Mouse (Mus musculus): Measurements from ENCODE around the gene Serpinb1a.
A peak's percentile ranks its signal among the peaks of the same experiment; 100 is the strongest.

Serpinb1a gene

DNA sequence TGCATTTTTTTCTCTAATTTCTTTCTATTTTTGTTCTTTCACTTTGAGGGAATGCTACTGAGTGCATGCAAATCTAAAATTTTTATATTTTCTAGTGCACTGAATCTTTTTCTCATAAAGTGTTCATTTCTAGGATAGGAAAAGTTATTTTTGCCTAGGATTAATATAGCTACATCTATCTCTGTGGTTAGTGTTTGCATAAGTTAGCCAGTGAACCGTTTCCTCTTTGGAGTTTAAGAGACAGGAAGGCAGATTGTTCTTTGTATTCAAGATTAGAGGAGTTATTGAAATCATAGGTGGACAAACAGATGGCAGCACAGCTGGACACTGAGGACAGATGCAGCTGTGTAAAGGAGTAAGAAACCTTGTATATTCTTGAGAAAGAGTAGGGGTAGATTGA, 11.7 kb downstream of the Serpinb1a start:
- no peak for DNase-seq (ENCODE audit: low spot score)

DNA sequence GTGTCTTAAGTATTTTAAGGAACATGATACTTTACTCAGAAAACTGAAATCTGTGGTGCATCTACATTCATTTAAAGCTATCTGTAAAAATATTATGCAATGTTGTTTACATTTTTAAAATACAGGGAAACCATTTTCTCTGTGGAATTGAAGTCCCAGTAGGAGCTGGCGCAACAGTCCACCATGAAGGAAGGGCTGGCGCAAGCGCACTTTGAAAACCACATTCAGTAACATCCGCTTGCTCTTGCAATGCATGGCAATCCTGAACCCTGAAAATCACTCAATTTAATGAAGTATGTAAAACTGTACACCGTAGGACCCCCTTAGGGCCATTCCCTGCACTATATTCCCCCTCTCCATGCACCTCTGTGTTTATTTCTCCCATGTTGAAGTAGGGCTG, 16.5 kb downstream of the Serpinb1a start:
- DNase-seq (ENCODE audit: low spot score): no peak

DNA sequence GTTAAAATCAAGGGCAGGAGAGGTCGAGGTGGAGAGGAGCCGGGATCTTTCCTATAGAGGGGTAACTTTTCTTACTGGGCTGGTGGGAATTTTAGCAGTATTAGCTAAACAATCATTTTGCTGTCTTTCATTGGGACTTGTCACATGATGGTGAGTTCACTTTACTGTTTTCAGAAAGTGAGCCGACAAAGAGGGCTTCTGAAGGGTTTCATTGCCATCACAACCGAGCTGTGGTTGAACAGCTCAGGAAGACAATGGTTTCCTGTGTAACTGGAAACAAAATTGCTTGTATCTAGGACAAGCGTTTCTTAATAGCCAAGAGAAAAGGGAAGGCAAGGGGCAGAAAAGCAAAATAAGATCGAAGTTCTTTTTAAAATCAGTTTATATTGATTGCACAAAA, 17.7 kb downstream of the Serpinb1a start:
- no peak for DNase-seq (ENCODE audit: low spot score)

DNA sequence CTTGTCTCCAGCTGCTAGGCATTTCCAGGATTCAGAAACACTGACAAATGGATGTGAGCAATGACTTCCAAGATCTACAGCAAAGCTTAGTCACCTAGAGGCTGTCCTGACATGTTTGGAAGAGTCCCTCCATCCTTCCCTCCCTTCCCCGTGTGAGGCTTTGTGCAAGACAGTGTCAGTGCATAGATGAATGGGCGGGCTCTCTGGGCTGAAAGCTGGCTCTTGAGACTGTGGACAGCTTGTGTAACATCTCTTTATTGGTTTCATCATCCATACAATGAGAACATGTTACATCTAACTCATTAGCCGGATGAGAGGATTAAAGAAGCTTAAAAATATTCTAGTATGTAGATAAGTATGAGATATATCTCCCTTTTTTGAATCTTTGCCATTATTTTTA, 18.2 kb downstream of the Serpinb1a start:
- no peak for DNase-seq (ENCODE audit: low spot score)

DNA sequence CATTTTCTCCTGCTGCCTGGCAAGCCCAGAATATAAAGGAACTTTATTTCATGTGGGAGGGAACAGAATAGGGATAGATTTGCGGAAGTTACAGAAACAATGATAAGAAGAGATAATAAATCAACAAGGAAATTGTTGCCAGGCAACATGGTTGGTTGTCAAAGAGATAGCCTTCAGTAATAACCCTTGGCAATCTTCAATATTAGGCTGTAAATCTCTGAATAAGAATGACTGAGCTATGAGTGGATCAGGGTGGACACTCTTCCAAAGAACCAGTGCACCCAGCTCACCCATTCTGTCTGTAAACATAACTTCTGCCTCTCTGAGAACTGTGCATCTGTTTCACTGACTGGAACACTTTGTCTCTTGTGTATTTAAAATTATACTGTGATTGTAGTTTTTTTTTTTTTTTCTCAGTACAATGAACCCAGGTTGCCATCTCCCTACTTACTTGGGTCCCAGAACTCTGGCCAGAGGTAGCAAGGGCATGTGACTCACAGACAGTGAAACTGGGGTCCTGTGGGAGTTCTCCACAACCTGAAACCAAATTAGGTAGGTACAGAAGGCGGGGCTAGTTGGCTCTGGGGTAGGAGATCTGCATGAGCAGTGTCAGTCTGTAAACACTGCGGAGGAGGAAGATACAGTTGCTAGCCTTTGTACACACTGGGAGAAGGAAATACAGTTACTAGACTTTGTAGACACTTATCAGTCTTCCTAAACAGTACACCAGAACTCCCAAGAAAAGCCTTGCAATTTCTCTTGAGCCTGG, 19.3 kb downstream of the Serpinb1a start:
- DNase-seq (ENCODE audit: low spot score): no peak

DNA sequence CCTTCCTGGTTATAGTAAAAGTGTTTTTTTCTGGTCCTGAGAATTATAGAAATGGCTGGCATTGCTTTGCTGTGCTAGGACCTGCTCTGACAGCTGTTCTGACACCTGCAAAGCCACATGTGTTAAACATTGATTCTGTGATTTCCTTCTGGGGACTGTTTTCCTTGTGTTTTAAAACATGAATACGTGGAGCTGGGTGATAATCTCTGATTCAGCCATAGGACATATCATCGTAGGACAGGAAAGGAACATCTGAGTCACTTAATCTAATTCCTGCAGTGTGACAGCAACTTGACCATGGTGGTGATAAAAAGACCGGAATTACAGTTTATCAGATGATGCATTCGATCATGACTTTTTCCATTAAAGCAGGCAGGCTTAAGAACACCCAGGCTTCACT, 22.1 kb downstream of the Serpinb1a start:
- DNase-seq (ENCODE audit: low spot score): no peak

DNA sequence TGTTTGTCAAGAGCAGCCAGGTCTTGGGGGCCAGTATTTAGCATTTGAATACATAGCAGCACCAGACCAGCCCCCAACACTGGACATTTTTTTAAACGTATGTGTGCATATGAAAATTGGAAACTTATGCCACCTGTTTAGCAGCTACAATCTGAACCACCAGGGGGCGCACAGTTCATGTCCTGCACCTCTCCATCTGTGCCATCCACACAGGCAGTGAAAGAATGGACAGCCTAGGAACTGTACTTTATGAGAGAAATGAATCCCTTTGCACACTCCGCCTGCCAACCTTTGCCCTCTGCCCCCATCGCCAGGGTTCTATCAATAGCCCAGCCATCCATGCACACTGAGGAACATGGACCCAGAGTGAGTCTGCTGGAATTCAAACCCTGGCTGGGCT, 23.0 kb downstream of the Serpinb1a start:
- no peak for DNase-seq (ENCODE audit: low spot score)

DNA sequence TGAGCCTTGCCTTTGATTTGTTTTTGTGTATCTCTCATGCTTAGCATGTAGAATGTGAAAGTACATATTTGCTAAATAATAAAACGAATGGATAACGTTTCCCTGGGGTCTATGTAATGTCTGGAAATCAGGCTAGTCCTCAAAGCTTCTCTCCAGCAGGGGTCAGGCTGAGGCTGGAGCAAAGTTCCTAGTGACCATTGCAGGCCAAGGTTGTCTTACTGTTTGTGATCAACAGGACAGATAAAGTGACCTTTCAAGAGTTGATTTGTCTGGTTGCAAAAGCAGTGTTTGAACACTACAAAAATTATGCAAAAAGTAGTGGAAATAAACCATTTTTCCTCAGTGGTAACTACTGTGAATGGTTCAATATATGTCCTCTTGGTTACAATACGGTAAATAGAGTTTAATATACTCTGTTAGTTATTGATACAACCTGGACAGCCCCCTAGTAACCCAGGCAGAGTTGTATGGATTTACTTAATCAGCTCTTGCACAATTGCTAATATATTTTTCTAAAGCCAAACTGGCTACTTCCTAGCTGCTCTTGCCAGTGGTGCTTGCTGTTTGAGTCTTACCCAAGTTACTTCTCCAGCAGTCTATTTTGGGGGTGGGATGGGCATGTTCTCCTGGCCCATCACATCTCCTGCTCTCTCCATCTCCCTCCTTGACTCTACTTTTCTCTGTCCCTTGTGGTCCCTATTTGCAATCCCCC, 23.7 kb downstream of the Serpinb1a start:
- DNase-seq (ENCODE audit: low spot score): no peak

DNA sequence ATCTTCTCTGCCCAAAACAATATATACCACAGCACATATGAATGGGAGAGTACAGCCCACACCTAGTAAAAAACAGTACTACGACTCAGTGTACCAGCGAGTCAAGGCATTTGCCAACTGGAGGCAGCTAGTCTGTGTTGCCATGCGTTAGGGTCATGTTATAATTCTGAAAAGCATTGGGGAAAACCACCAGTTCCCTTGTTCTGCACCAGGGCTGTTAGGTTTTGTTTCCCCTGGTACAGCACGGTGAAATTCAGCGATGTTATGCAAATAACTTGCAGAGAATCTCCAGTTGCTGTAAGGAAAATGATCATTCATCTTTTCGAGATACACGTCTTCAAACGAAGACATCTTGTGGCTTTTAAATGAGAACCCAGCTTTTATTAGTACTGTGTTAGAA, 25.4 kb downstream of the Serpinb1a start:
- DNase-seq (ENCODE audit: low spot score): no peak

DNA sequence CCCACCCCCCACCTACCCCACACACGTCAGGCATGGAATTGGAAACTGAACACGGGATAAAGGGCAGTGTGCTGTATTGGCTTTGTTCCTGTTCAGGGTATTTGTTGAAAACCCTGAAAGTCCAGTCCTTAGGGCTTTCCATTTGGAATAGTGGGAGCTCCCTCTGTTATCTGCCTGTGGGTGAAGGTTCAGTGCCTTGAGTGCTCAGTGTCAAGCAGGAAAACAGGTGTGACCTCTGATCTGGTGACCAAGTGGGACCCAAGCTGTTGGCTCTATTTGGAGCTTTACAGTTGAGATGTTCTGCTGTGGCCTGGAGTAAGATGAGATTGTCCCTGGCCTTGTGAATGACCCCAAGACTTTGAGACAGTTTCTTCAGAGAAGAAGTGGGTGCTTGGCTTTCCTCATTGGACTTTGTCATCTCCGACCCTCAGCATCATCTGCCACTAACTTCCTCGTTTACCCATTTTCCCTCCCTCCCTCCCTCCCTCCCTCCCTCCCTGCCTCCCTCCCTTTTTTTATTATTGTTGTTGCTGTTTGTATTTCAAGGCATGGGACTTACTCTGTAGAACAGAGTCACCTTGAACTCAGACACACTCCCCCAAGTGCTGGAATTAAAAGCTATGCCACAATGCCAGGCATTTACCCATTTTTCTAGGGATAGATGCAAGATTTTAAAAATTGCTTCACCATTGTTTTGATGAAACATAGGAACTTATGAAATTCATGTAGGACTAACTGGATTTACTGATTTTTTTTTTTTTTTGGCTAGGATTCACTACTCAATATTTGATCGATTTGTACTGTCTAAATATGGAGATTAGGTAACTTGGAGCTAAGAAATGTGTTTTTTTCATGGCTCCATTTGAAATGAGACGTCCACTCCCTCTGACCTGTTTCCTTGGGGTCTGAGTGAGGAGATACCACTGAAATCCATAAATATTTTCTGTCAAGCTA, 26.3 kb downstream of the Serpinb1a start:
- DNase-seq (ENCODE audit: low spot score): no peak

DNA sequence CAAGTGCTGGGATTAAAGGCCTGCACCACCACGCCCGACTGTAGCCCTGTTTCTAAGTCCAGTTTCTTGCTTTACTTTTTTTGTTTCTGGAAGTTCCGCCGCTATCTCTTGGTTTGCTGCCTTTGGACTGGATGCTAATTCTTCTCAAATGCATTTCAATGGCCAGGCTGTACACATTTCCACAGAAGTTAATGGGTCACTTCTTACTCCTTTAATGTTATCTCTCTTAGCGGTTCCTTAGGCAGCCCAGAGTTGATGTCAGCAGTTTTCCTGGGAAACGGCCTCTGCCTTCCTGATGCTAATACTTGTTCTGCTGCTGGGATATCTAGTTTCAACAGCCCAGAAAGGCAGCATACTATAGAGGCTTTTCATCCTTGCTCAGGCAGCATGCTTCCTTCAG, 27.9 kb downstream of the Serpinb1a start:
- DNase-seq (ENCODE audit: low spot score): no peak

DNA sequence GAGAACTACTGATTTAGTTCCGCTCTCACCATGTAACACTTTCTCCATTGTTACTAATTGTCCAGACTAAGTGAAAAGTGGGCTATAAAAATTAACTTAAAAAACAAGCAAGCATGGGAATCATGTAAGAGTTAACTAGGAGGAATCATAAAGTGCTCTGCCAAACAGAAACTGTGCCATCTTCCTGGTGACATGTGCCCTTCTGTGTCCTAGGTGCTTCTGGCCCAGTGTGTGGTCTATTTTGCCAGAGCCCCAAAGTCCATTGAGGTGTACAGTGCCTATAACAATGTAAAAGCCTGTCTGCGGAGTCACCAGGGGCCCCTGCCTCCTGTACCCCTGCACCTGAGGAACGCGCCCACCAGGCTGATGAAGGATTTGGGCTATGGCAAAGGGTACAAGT, 29.3 kb downstream of the Serpinb1a start:
- no peak for DNase-seq (ENCODE audit: low spot score)

DNA sequence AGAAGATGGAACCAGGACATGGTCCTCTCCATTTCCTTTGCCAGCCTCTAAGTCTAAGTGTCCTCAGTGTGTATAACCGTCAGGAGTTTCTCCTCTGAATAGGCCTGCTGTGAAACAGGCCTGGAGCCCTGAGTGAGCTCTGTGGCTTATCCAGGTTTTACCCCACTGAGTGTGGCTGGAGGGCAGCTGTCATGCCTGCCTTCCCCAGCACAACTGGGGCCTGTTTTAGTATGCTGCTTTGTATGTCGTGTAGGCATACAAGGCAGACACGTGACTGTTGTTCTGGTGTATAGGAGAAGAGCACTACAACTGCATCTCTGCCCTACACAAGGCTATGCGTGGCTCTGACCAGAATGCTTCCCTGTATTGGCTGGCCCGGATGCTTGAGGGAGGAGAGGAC, 31.1 kb downstream of the Serpinb1a start:
- DNase-seq (ENCODE audit: low spot score): no peak

DNA sequence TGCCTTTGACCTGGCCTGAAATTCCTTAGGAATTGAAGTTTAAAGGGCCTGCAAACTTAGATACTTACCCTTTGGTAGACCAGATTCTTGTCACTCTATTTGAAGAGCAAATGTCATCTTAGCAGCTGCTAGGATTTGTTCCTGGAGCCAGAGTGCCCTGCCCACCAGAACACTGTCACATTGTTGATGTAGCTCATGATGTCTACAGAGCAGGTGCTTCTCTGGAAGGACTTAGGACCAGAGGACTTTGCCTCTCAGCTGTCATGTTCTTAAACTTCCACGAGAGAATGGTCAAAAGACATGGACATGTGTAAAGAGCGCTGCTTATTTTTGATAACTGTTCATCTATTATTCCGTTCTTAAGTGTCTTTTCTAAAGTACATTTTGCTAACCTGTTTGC, 31.7 kb downstream of the Serpinb1a start:
- no peak for DNase-seq (ENCODE audit: low spot score)

DNA sequence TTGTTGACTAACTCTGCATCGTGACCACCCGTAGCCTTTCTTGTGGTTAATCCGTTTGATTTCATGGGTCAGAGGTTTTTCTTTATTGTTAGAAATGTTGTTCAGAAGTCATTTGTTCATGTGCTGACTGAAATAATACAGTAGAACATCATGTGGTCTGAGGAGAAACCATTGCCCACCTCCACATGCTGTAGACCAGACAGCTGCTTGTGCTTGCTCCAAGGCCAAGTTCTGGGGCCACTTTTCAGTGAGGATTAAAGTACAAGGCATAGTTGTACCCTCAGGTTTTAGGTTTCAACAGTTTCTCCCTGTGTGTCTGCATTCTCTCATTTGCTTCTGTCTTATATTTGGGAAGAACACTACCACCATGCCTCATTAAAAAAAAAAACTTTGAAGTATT, 43.4 kb downstream of the Serpinb1a start:
- no peak for DNase-seq (ENCODE audit: low spot score)

DNA sequence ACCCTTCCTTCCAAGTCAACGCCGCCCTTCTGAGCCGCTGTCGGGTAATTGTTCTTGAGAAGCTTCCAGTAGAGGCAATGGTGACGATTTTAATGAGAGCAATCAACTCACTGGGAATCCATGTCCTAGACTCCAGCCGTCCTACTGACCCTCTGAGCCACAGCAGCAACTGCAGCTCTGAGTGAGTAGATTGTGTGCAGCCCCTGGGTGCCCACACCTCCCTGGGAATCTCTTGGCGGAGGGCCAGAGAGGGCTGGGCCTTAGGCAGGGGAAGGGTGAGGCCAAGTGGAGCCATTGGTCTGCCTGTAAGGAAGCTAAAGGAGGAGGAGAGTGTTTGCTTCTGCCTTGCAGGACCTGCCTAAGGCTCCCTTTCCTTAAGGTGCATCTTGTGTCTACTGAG, 44.2 kb downstream of the Serpinb1a start:
- DNase-seq (ENCODE audit: low spot score): no peak

DNA sequence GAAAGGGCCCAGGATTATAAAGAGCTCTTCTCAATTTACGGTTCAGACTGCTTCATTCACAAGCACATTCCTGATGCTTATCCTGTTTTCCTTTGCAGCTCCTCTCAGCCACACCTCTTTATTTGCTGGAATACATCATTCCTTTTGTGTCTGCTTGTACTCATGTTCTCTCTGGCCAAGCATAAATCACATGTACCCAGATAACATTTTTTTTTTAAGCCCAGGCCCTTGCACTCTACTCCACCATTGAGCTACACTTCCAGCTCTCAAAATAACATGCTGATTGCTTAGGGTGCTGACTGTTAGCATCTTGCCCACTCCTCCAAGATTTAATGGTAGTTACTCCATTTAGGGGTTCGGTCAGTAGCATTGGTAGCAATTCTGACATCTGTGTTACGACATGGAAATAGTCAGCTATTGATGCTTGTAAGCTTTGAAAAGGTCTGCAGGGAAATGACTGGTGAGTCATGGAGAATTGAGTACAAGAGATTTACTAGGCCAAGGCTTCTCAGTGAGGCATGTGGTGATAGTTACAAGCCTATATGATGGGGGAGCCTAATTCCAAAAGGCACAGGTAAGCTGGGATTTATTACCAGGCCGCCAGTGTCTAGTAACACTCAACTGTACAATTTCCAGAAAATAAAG, 47.2 kb downstream of the Serpinb1a start:
- no peak for DNase-seq (ENCODE audit: low spot score)

DNA sequence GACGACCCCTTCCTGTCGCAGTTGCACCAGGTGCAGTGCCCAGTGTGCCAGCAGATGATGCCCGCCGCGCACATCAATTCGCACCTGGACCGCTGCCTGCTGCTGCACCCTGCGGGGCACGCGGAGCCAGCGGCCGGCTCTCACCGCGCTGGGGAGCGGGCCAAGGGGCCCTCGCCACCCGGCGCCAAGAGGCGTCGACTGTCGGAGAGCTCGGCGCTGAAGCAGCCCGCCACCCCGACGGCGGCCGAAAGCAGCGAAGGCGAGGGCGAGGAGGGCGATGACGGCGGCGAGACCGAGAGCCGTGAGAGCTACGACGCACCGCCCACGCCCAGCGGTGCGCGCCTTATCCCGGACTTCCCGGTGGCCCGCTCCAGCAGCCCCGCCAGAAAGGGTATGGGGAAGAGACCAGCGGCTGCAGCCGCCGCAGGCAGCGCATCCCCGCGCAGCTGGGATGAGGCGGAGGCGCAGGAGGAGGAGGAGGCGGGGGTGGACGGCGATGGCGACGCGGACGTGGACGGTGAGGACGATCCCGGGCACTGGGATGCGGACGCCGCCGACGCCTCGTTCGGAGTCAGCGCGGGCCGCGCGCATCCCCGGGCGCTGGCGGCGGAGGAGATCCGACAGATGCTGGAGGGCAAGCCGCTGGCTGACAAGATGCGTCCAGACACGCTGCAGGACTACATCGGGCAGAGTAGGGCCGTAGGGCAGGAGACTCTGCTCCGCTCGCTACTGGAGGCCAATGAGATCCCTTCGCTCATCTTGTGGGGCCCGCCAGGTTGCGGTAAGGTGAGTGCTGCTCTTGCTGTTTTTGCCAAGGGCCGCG, 48.5 kb downstream of the Serpinb1a start, which contains the start of gene D930007J09Rik:
Gene D930007J09Rik (minus strand): TSS at position 591 of the 823 bp plus-strand sequence.
- no peak for DNase-seq (ENCODE audit: low spot score)

DNA sequence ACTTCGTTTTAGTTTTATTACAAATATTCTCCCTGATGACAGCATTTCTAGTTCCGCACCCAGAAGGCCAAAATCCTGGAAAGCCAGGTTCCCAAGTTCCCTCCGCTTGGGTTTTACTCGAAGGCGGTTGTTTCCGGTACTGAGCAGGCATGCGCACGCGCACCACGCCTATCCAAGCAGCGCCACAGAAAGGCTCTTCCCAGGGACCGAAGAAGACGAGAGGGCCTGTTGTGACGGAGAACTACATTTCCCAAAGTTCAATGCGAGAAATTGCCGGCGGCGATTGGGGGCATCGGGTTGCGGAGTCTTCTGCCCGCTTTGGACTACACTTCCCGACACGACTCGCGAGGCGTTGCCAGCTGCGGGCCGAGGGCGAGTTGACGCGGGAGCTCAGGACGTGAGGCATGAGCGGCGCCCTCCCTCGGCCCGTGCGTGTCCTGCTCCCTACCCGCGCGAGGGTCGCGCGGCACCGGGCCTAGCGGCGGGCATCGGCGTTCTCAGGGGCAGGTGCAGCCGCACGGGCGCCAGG, 49.2 kb downstream of the Serpinb1a start, which contains the start of gene Wrnip1:
Gene Wrnip1 (plus strand): TSS at position 346 of the 529 bp plus-strand sequence.
- DNase-seq (ENCODE audit: low spot score): peak; percentile 97

DNA sequence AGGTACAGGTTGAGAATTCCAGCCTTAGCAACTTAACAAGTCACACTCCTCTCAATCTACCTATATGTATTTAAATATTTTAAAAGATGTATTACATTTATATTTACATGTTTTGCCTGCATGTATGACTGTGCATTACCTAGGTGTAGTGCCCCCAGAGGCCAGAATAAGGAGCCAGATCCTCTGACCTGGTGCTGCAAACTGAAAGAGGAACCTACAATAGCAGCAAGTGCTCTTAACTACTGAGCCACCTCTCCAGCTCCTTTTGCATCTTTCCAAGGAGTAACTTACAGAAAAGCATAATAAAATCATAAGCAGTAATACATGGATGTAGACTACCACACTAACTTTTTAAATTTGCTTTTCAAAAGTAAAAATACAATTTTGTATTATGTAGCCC, 50.1 kb downstream of the Serpinb1a start:
- DNase-seq (ENCODE audit: low spot score): no peak

DNA sequence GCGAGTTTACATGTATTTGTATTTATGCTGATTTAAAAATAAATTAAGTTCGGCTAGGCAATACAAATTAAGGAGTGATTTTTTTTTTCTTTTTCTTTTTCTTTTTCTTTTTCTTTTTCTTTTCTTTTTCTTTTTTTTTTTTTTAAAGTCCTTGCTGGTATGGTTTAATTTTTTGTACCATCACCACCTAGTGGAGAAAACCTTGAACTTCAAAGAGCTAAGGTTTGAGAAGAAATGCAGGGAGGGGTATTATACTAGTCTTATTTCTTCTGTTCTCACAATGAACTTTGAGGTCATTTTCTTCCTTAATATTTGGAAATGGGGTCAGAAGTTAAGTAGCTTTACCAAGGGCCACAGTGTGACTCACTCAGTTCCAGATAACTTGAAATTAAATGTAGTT, 51.9 kb downstream of the Serpinb1a start:
- DNase-seq (ENCODE audit: low spot score): no peak

Data from layer of hippocampus, adult 9-10 months (tissue).